In the genomic region with DNA sequence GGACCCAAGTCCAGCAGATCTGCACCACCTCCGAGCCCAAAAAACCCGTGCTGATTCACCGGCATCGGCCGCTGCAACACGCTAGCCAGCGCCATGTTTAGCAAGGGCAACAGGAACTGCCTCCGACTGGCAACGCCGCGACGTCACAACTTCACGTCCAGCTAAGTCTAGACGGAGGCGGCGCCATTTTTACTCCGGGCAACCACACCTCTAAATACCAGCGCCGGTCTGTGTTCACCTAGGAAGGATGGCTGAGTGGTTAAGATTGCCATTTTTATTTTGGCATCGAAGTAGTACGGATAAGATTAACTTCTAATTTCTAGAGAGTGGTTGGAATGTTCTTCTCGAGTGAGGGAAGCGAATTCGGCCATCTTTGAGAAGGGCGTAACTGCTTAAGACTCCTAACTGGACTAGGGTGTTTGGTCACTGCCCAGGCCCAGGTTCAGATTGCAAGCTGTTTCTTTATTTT, we compare ENCODE assay signal across 8 mouse cellular contexts. TPM values are rescaled to one million over a fixed set of nuclear protein-coding genes. Genes with fewer than 3 reads are reported as not detected.
DNase-seq lines count a peak whose midpoint lies in the region; ATAC-seq and TF ChIP-seq lines count a peak whose summit lies in the region.

A gene (minus strand): TSS at position 126 of the 469 bp plus-strand sequence.

- peaks cover 28% of the 10 kb centered on the region for H3K36me3 ChIP-seq in heart, embryonic 14.5 days (ENCODE audit: control insufficient read depth, insufficient read depth, low read length)
- peaks cover 14% of the 10 kb centered on the region for H3K36me3 ChIP-seq in liver, embryonic 14.5 days (replicated peaks; ENCODE audit: control insufficient read depth, insufficient read depth, low read depth)
- H3K36me3 ChIP-seq in neural tube, embryonic 11.5 days (ENCODE audit: control insufficient read depth, insufficient read depth, low read length), result no peaks in the 10 kb centered on the region; the same call in 1 of the 2 replicates
- 0 out of 2 replicates have a peak, but pooled peaks cover 6% of the 10 kb centered on the region for H3K36me3 ChIP-seq in stomach, postnatal 0 days (ENCODE audit: control insufficient read depth, insufficient read depth, low read length)

- peak within 1 kb of the TSS; percentile 66 to 74 for H3K27ac ChIP-seq in heart, embryonic 14.5 days (replicated peaks in 1 of 2; ENCODE audit: control insufficient read depth in 1 of 2, insufficient read depth in 1 of 2, low read depth in 2 of 2, low read length in 2 of 2)
- H3K27ac ChIP-seq in liver, embryonic 14.5 days, result peak within 1 kb of the TSS; percentile 65
- H3K27ac ChIP-seq in neural tube, embryonic 11.5 days (ENCODE audit: low read depth, low read length), result peak within 1 kb of the TSS; percentile 70
- peak within 1 kb of the TSS; percentile 65 for H3K27ac ChIP-seq in stomach, postnatal 0 days (replicated peaks)

- peak within 1 kb of the TSS; percentile 92 to 97 for H3K4me3 ChIP-seq in heart, embryonic 14.5 days (ENCODE audit: control insufficient read depth in 1 of 2, insufficient read depth in 1 of 2, low read depth in 1 of 2, low read length in 2 of 2)
- peak within 1 kb of the TSS; percentile 79 to 90 for H3K4me3 ChIP-seq in liver, embryonic 14.5 days (ENCODE audit: insufficient read depth in 1 of 2, low read depth in 2 of 2, low read length in 2 of 2)
- H3K4me3 ChIP-seq in neural tube, embryonic 11.5 days (ENCODE audit: low read depth, low read length), result peak within 1 kb of the TSS; percentile 89
- peak within 1 kb of the TSS; percentile 82 for H3K4me3 ChIP-seq in stomach, postnatal 0 days (ENCODE audit: low read depth, low read length)

- peaks cover 0 to 8% of the 10 kb centered on the region in 2 experiments; a peak in 2 of 4 replicates for H3K4me1 ChIP-seq in heart, embryonic 14.5 days (ENCODE audit: control insufficient read depth in 2 of 2, insufficient read depth in 2 of 2, low read length in 2 of 2)
- H3K4me1 ChIP-seq in liver, embryonic 14.5 days (replicated peaks; ENCODE audit: control insufficient read depth in 2 of 2, insufficient read depth in 2 of 2, low read length in 1 of 2), result peaks cover 3 to 7% of the 10 kb centered on the region in 2 experiments
- H3K4me1 ChIP-seq in neural tube, embryonic 11.5 days (ENCODE audit: control insufficient read depth, insufficient read depth, low read length), result no peaks in the 10 kb centered on the region
- H3K4me1 ChIP-seq in stomach, postnatal 0 days (replicated peaks; ENCODE audit: control insufficient read depth, insufficient read depth), result no peaks in the 10 kb centered on the region

- peak; percentile 83 for DNase-seq in c-Kit-negative CD71-positive TER-119-positive erythroid progenitor cells, embryonic 14.5 days (ENCODE audit: low read depth, low spot score)
- peak; percentile 86 for DNase-seq in fibroblast of lung, adult 2 months (ENCODE audit: low read depth)
- DNase-seq in kidney, postnatal 14 days, result peak; percentile 93
- DNase-seq in liver, embryonic 14.5 days (ENCODE audit: low read depth in 3 of 3, low spot score in 3 of 3), result peak; percentile 79 to 86 (median 81)
- DNase-seq in neural tube, embryonic 11.5 days (ENCODE audit: low spot score), result peak; percentile 92
- peak; percentile 90 for DNase-seq in stomach, postnatal 0 days (ENCODE audit: low spot score)

- TF ChIP-seq EP300 in liver, embryonic 14.5 days (IDR thresholded peaks at IDR 0.05; ENCODE audit: low read depth), result no peak
- no peak for TF ChIP-seq EP300 in stomach, postnatal 0 days (optimal IDR thresholded peaks at IDR 0.05)

- H3K9me3 ChIP-seq in heart, embryonic 14.5 days (ENCODE audit: control insufficient read depth, low read length), result no peaks in the 10 kb centered on the region
- no peaks in the 10 kb centered on the region for H3K9me3 ChIP-seq in liver, embryonic 14.5 days (ENCODE audit: control insufficient read depth, low read length)
- H3K9me3 ChIP-seq in neural tube, embryonic 11.5 days (ENCODE audit: control insufficient read depth, low read length), result no peaks in the 10 kb centered on the region
- H3K9me3 ChIP-seq in stomach, postnatal 0 days (ENCODE audit: control insufficient read depth, low read length), result no peaks in the 10 kb centered on the region

- no peaks in the 10 kb centered on the region for H3K27me3 ChIP-seq in heart, embryonic 14.5 days (ENCODE audit: control insufficient read depth, insufficient read depth, low read length)
- H3K27me3 ChIP-seq in liver, embryonic 14.5 days (ENCODE audit: control insufficient read depth, insufficient read depth, low read length), result no peaks in the 10 kb centered on the region
- no peaks in the 10 kb centered on the region for H3K27me3 ChIP-seq in neural tube, embryonic 11.5 days (ENCODE audit: control insufficient read depth, insufficient read depth, low read length)
- no peaks in the 10 kb centered on the region for H3K27me3 ChIP-seq in stomach, postnatal 0 days (ENCODE audit: control insufficient read depth, insufficient read depth, low read length)

- no peak for TF ChIP-seq CTCF in liver, embryonic 14.5 days (IDR thresholded peaks at IDR 0.05; ENCODE audit: low read depth)
- TF ChIP-seq CTCF in stomach, postnatal 0 days (IDR thresholded peaks at IDR 0.05; ENCODE audit: low read depth), result no peak

- ATAC-seq in CD4-positive, CD25-positive, alpha-beta regulatory T cell, adult 4 months, result peak; percentile 98
- peak; percentile 85 for ATAC-seq in heart, embryonic 14.5 days (ENCODE audit: insufficient number of reproducible peaks, insufficient read depth, low FRiP score, low read depth)
- ATAC-seq in liver, embryonic 14.5 days (ENCODE audit: insufficient read depth), result peak; percentile 87
- peak; percentile 89 for ATAC-seq in neural tube, embryonic 11.5 days (ENCODE audit: insufficient read depth, low FRiP score, low TSS enrichment)
- peak; percentile 87 for ATAC-seq in stomach, postnatal 0 days (ENCODE audit: low FRiP score, low TSS enrichment)

- H3K4me2 ChIP-seq in heart, embryonic 14.5 days (ENCODE audit: low read length), result peak within 1 kb of the TSS; percentile 81
- peak within 1 kb of the TSS; percentile 86 for H3K4me2 ChIP-seq in liver, embryonic 14.5 days (ENCODE audit: low read depth)
- H3K4me2 ChIP-seq in neural tube, embryonic 11.5 days (ENCODE audit: low read depth), result peak within 1 kb of the TSS; percentile 69
- H3K4me2 ChIP-seq in stomach, postnatal 0 days (replicated peaks; ENCODE audit: low read depth), result peak within 1 kb of the TSS; percentile 66

- WGBS in heart, embryonic 14.5 days, result under 1% methylated on average over 21 of the region's 25 CpGs
- WGBS in liver, embryonic 14.5 days (ENCODE audit: insufficient replicate concordance), result under 1% methylated on average over 19 of the region's 25 CpGs
- WGBS in neural tube, embryonic 11.5 days, result 0% methylated on average over 25 of the region's 25 CpGs
- whole genome bisulfite sequencing in stomach, postnatal 0 days, result 0% methylated on average over 25 of the region's 25 CpGs

- peak within 1 kb of the TSS; percentile 93 for H3K9ac ChIP-seq in heart, embryonic 14.5 days (ENCODE audit: low read length)
- peak within 1 kb of the TSS; percentile 91 for H3K9ac ChIP-seq in liver, embryonic 14.5 days (replicated peaks)
- peak within 1 kb of the TSS; percentile 92 for H3K9ac ChIP-seq in neural tube, embryonic 11.5 days (ENCODE audit: low read length)
- peak within 1 kb of the TSS; percentile 88 for H3K9ac ChIP-seq in stomach, postnatal 0 days (ENCODE audit: low read length)

RNA-seq across cellular contexts. Expression of the gene that starts here (rescaled TPM):
- polyA plus RNA-seq in CD4-positive, CD25-positive, alpha-beta regulatory T cell, adult 4 months (2017; shearing (Covaris generic)), result 100 to 1,000 TPM; 154 to 163 TPM
- polyA plus RNA-seq in heart, embryonic 14.5 days (2014; fragmentation: Nextera tagmentation; extraction: Ambion mirVana), result 336 and 345 TPM in 2 replicates
- 95.4 and 111 TPM in 2 replicates for polyA plus RNA-seq in liver, embryonic 14.5 days (2012; rRNA removed)
- polyA plus RNA-seq in liver, embryonic 14.5 days (2014; fragmentation: Nextera tagmentation; extraction: Ambion mirVana), result 205 and 223 TPM in 2 replicates
- 444 and 470 TPM in 2 replicates for polyA plus RNA-seq in neural tube, embryonic 11.5 days (2014; fragmentation: Nextera tagmentation; extraction: Ambion mirVana)
- 279 and 291 TPM in 2 replicates for polyA plus RNA-seq in stomach, postnatal 0 days (2015; fragmentation: Nextera tagmentation; extraction: Ambion mirVana)

Comparison
In these comparisons a context has a peak if more than half of its experiments do, and no peak if none do; other contexts are left out.
1. Peak in every context shown above with its lines: DNase-seq, ATAC-seq, H3K4me3 ChIP-seq and H3K27ac ChIP-seq.